Comparison of ENCODE assay signal across 11 mouse cellular contexts in the genomic region with DNA sequence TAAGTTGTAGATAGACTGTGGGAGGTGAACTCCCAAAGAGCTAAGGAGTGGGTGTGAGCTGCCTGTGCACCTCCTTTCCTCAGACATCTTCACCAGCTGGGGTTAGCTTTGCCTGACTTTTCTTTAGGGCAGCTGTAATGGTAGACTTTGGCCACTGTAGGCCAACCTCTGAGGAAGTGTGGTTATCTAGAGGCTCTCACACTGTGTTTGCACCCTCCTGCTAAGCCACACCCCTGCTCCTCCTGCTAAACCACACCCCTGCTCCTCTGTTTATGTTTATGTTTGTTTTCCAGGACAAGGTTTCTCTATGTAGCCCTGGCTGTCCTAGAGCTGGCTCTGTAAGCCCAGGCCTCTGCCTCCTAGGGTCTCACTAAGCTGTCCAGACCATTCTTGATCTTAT.
DNase-seq lines count a peak whose midpoint lies in the region; ATAC-seq and TF ChIP-seq lines count a peak whose summit lies in the region.
"Had no signal": no experiment of that assay in that cellular context is flagged by ENCODE, and none has a peak within 500 bp of the region (broad histone marks: within the 10 kb centered on the region; RNA-seq: fewer than 3 reads in every experiment).

No protein-coding gene starts in this region.

- H3K27ac ChIP-seq in hindbrain, embryonic 12.5 days: no peak overlapping the region
- H3K27ac ChIP-seq in hindbrain, postnatal 0 days: no peak overlapping the region
- H3K27ac ChIP-seq in limb, embryonic 12.5 days: peak overlapping the region; percentile 66; the same call in 1 of the 2 replicates
- H3K27ac ChIP-seq in kidney, embryonic 14.5 days (ENCODE audit: low read depth, low read length): no peak overlapping the region

- DNase-seq in hindbrain, postnatal 0 days (ENCODE audit: low spot score): no peak
- peak; percentile 62 for DNase-seq in c-Kit-positive CD71-positive TER-119-positive erythroid progenitor cells, embryonic 14.5 days (ENCODE audit: low spot score)
- DNase-seq in spleen, postnatal 14 days (ENCODE audit: low spot score in 2 of 2): peak; percentile 14 to 21
- no peak for DNase-seq in cerebellum, adult 9-11 months
- no peak for DNase-seq in ovary, postnatal 36 days (ENCODE audit: low spot score)
- DNase-seq: cerebellum, postnatal 25 days; kidney, postnatal 14 days; thymus, adult 18-20 months had no signal

- H3K9ac ChIP-seq in hindbrain, embryonic 12.5 days: no peak overlapping the region
- no peak overlapping the region for H3K9ac ChIP-seq in hindbrain, postnatal 0 days (replicated peaks; ENCODE audit: low read length)
- H3K9ac ChIP-seq in limb, embryonic 12.5 days (replicated peaks): no peak overlapping the region
- no peak overlapping the region for H3K9ac ChIP-seq in kidney, embryonic 14.5 days (ENCODE audit: low read depth, low read length)

- 0 out of 2 replicates have a peak, but pooled peaks have one; percentile 24 for ATAC-seq in hindbrain, embryonic 12.5 days (ENCODE audit: low FRiP score)
- ATAC-seq in hindbrain, postnatal 0 days: no peak
- no peak for ATAC-seq in limb, embryonic 12.5 days (ENCODE audit: insufficient number of reproducible peaks, insufficient read depth, low FRiP score, low TSS enrichment, low read depth)
- ATAC-seq in kidney, embryonic 14.5 days (ENCODE audit: low FRiP score, low TSS enrichment): no peak

- H3K4me2 ChIP-seq in hindbrain, embryonic 12.5 days (replicated peaks): no peak overlapping the region
- H3K4me2 ChIP-seq in hindbrain, postnatal 0 days (ENCODE audit: low read depth, low read length): no peak overlapping the region
- no peak overlapping the region for H3K4me2 ChIP-seq in limb, embryonic 12.5 days
- no peak overlapping the region for H3K4me2 ChIP-seq in kidney, embryonic 14.5 days (replicated peaks; ENCODE audit: low read depth, low read length)

- H3K27me3 ChIP-seq in hindbrain, embryonic 12.5 days: no peaks in the 10 kb centered on the region
- H3K27me3 ChIP-seq in hindbrain, postnatal 0 days (ENCODE audit: insufficient read depth, low read length): no peaks in the 10 kb centered on the region
- no peaks in the 10 kb centered on the region for H3K27me3 ChIP-seq in limb, embryonic 12.5 days
- H3K27me3 ChIP-seq in kidney, embryonic 14.5 days (ENCODE audit: control insufficient read depth, insufficient read depth, low read length): no peaks in the 10 kb centered on the region

- H3K9me3 ChIP-seq in hindbrain, embryonic 12.5 days (replicated peaks): no peaks in the 10 kb centered on the region
- H3K9me3 ChIP-seq in hindbrain, postnatal 0 days (ENCODE audit: low read length): no peaks in the 10 kb centered on the region
- H3K9me3 ChIP-seq in limb, embryonic 12.5 days: 0 out of 2 replicates have a peak, but pooled peaks cover 3% of the 10 kb centered on the region
- H3K9me3 ChIP-seq in kidney, embryonic 14.5 days (ENCODE audit: control insufficient read depth, low read length): no peaks in the 10 kb centered on the region

- no peak overlapping the region for H3K4me3 ChIP-seq in hindbrain, embryonic 12.5 days
- H3K4me3 ChIP-seq in hindbrain, postnatal 0 days (ENCODE audit: low read length): no peak overlapping the region
- no peak overlapping the region for H3K4me3 ChIP-seq in limb, embryonic 12.5 days (replicated peaks)
- H3K4me3 ChIP-seq in kidney, embryonic 14.5 days (ENCODE audit: low read length): no peak overlapping the region

- H3K4me1 ChIP-seq in hindbrain, embryonic 12.5 days: peaks cover 30% of the 10 kb centered on the region
- peaks cover 4% of the 10 kb centered on the region; the same call in 1 of the 2 replicates for H3K4me1 ChIP-seq in hindbrain, postnatal 0 days (ENCODE audit: insufficient read depth, low read length)
- peaks cover 45% of the 10 kb centered on the region for H3K4me1 ChIP-seq in limb, embryonic 12.5 days (replicated peaks)
- peaks cover 19% of the 10 kb centered on the region for H3K4me1 ChIP-seq in kidney, embryonic 14.5 days (ENCODE audit: control insufficient read depth, insufficient read depth, low read length)

- H3K36me3 ChIP-seq in hindbrain, embryonic 12.5 days: no peaks in the 10 kb centered on the region
- H3K36me3 ChIP-seq in hindbrain, postnatal 0 days (ENCODE audit: insufficient read depth, low read length): no peaks in the 10 kb centered on the region
- H3K36me3 ChIP-seq in limb, embryonic 12.5 days: peaks cover 3% of the 10 kb centered on the region; the same call in 1 of the 2 replicates
- no peaks in the 10 kb centered on the region for H3K36me3 ChIP-seq in kidney, embryonic 14.5 days (ENCODE audit: control insufficient read depth, insufficient read depth, low read length)

- TF ChIP-seq CTCF in hindbrain, postnatal 0 days (IDR thresholded peaks at IDR 0.05; ENCODE audit: low read depth): no peak

Comparison
In these comparisons a context has a peak if more than half of its experiments do, and no peak if none do; other contexts are left out.
1. DNase-seq: peak in c-Kit-positive CD71-positive TER-119-positive erythroid progenitor cells, embryonic 14.5 days (single experiment) and spleen, postnatal 14 days (2 of 2); none in hindbrain, postnatal 0 days (single experiment), cerebellum, adult 9-11 months (single experiment) and ovary, postnatal 36 days (single experiment).